Mouse (Mus musculus) CH12.LX (cell line): Measurements from ENCODE around the gene Atrnl1.

ENCODE experiments used
- CHD1 ChIP-seq: IDR thresholded peaks from 2 replicates; pipeline ENCODE4 v1.6.1; 2012; ENCODE audit warnings: low read depth, low read length, improper control_type of control experiment, inconsistent platforms
- CTCF ChIP-seq, 2 experiments: IDR thresholded peaks in 1 of 2; conservative IDR thresholded peaks in 1 of 2; 2 replicates each; pipeline ENCODE4 v1.5.1; 2011 to 2012; ENCODE audit warnings: low read depth in 2 of 2, low read length in 2 of 2, improper control_type of control experiment in 1 of 2, inconsistent platforms in 1 of 2, mild to moderate bottlenecking in 1 of 2, moderate library complexity in 1 of 2
- E2F4 ChIP-seq: IDR thresholded peaks from 2 replicates; pipeline ENCODE4 v1.6.1; 2011; ENCODE audit warnings: low read depth, low read length, improper control_type of control experiment; ENCODE audit not compliant: insufficient replicate concordance
- IRF4 ChIP-seq: IDR thresholded peaks from 2 replicates; pipeline ENCODE4 v1.6.1; 2014; ENCODE audit warnings: low read depth, mild to moderate bottlenecking, inconsistent platforms, low read length, improper control_type of control experiment
- KAT2A ChIP-seq: IDR thresholded peaks from 2 replicates; pipeline ENCODE4 v1.6.1; 2012; ENCODE audit warnings: low read length, improper control_type of control experiment, inconsistent platforms; ENCODE audit not compliant: insufficient replicate concordance
- MXI1 ChIP-seq: IDR thresholded peaks from 2 replicates; pipeline ENCODE4 v1.6.1; 2011; ENCODE audit warnings: mild to moderate bottlenecking, low read depth, low read length, improper control_type of control experiment
- POLR2A ChIP-seq: IDR thresholded peaks from 2 replicates; pipeline ENCODE4 v1.6.1; 2011; ENCODE audit warnings: low read depth, mild to moderate bottlenecking, improper control_type of control experiment, low read length
- POLR2AphosphoS2 ChIP-seq: IDR thresholded peaks from 2 replicates; pipeline ENCODE4 v1.6.1; 2011; ENCODE audit warnings: low read depth, low read length, improper control_type of control experiment
- RCOR1 ChIP-seq: conservative IDR thresholded peaks from 2 replicates; pipeline ENCODE4 v1.6.1; 2012; ENCODE audit warnings: low read depth, mild to moderate bottlenecking, inconsistent platforms, low read length, improper control_type of control experiment
- SMC3 ChIP-seq: IDR thresholded peaks from 2 replicates; pipeline ENCODE4 v1.6.1; 2011; ENCODE audit warnings: low read depth, low read length, improper control_type of control experiment
- TCF12 ChIP-seq: IDR thresholded peaks from 2 replicates; pipeline ENCODE4 v1.6.1; 2014; ENCODE audit warnings: low read depth, mild to moderate bottlenecking, inconsistent platforms, low read length, improper control_type of control experiment

- TF ChIP-seq RCOR1 = no peak
- TF ChIP-seq CTCF (conservative IDR thresholded peaks at IDR 0.05 in 1 of 2, IDR thresholded peaks at IDR 0.05 in 1 of 2; ENCODE audit: low read depth in 2 of 2, low read length in 2 of 2) = no peak
- no peak for TF ChIP-seq KAT2A
- TF ChIP-seq CHD1 = no peak
- TF ChIP-seq SMC3 = no peak
- TF ChIP-seq E2F4 = no peak
- TF ChIP-seq TCF12 = no peak
- no peak for TF ChIP-seq MXI1
- no peak for TF ChIP-seq POLR2AphosphoS2
- TF ChIP-seq IRF4 = no peak
- TF ChIP-seq POLR2A = no peak
These were observed 227.7 kb downstream of the Atrnl1 start for GRCm38 (mm10) chr19:57838546-57838945.
